Mouse (Mus musculus) testis, adult 2 months (tissue): Measurements from ENCODE around the gene Pax6.

ENCODE experiments used
- CTCF ChIP-seq: fragments of 200-500 bp; IDR thresholded peaks from 2 replicates; pipeline ENCODE4 v1.5.1; 2012; ENCODE audit warnings: low read depth, mild to moderate bottlenecking, inconsistent platforms, low read length, moderate library complexity; ENCODE audit not compliant: control insufficient read depth, insufficient read depth, insufficient replicate concordance
- POLR2A ChIP-seq: fragments of 200-500 bp; IDR thresholded peaks from 2 replicates; pipeline ENCODE4 v1.6.1; 2012; ENCODE audit warnings: low read depth, mild to moderate bottlenecking, inconsistent platforms, low read length, moderate library complexity; ENCODE audit not compliant: control insufficient read depth

GRCm38 (mm10) chr2:105656456-105656855 lies 12.2 kb upstream of the Pax6 start:
- TF ChIP-seq CTCF (no peak), POLR2A (no peak)
